Mouse (Mus musculus): ENCODE results near the gene Naaladl1.

DNA sequence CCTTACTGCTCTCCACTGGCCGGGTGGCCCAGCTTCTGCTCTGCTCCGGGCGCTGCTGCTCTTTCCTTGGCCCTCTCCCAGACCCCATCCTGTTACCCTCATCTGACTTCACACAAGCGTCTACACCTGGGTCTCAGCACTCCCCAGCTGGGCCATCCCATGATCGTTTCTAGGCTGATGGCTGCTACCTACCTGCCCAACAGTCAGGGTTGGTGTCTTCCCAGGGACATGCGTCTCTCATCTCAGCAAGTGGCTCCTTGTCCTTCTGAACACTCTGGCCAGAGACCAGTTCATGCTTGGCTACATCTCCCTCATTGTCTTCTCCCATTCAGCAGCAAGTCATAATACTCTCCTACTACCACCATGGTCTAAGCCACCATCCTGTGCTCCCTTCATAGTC, 34.1 kb downstream of the Naaladl1 start:
- no peak for TF ChIP-seq USF1 (IDR thresholded peaks at IDR 0.05; ENCODE audit: low read depth, low read length)
- TF ChIP-seq MYC (IDR thresholded peaks at IDR 0.05; ENCODE audit: low read depth, low read length): no peak
- TF ChIP-seq CTCF (IDR thresholded peaks at IDR 0.05 in 2 of 3, conservative IDR thresholded peaks at IDR 0.05 in 1 of 3; ENCODE audit: control insufficient read depth in 1 of 3, insufficient read depth in 1 of 3, low read depth in 2 of 3, low read length in 3 of 3, poor library complexity in 1 of 3, severe bottlenecking in 1 of 3): no peak
- TF ChIP-seq EP300 (IDR thresholded peaks at IDR 0.05; ENCODE audit: low read depth in 1 of 2, low read length in 2 of 2): no peak
- no peak for TF ChIP-seq MAX (IDR thresholded peaks at IDR 0.05; ENCODE audit: low read length)
